Mouse (Mus musculus): ENCODE data around the gene Rsph6a. TPM values are rescaled to one million over a fixed set of nuclear protein-coding genes. Genes with fewer than 3 reads are reported as not detected.

Gene Rsph6a
- polyA plus RNA-seq, 1 experiment from 2014 or later, result 0.16 TPM

DNA sequence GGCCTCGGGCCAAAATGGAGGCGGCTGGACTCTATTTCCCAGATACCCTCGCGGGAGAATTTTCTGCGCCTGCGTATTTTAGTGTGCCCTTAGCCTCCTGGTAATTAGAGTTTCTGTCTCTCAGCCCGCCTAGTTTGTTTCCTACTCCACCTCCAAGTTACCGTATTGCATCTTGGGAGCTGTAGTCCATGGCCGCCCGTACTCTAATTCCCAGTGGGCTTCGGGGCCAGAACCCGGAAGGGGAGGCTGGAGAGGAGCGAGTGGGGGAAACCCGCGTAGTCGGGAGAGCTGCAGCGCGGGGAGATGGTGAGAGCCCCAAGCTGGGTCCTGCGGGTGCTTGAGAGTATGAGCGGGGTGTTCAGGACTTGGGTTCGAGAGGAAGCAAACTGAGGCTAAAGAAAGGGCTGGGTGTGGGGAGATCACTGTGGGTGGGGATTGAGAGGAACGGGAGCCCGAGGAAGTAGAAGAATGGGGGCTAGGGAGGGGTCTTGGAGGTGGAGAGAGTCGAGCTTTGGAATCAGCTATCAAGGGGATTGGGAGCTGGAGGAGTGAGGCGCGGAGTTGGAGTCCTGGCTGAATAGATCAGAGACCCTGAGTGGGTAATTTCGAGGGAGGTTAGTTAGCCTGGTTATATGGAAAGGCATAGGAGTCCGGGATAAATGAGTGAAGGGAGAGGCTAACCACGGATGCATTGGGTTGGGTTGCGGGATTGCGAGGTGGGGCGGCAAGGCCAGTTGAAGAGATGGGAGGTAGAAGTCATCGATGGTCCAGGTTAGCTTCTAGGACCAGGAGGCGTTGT, 65.3 kb downstream of the Rsph6a start, which contains the start of gene Fbxo46:
Gene Fbxo46 (plus strand): TSS at position 229 of the 799 bp plus-strand sequence.
- ATAC-seq (ENCODE audit: low FRiP score, low read depth), result peak; percentile 91
- peak within 1 kb of the TSS; percentile 69 for H3K4me3 ChIP-seq
- WGBS, result 3% methylated on average over 34 of the region's 34 CpGs
- peak within 1 kb of the TSS; percentile 75 for H3K27ac ChIP-seq (replicated peaks)
- H3K9me3 ChIP-seq, result no peaks in the 10 kb centered on the region
- H3K36me3 ChIP-seq, result no peaks in the 10 kb centered on the region
- peak within 1 kb of the TSS; percentile 69 for H3K4me2 ChIP-seq
- no peaks in the 10 kb centered on the region for H3K27me3 ChIP-seq
- H3K4me1 ChIP-seq (replicated peaks), result peaks cover 28% of the 10 kb centered on the region
- peak within 1 kb of the TSS; percentile 81 for H3K9ac ChIP-seq

DNA sequence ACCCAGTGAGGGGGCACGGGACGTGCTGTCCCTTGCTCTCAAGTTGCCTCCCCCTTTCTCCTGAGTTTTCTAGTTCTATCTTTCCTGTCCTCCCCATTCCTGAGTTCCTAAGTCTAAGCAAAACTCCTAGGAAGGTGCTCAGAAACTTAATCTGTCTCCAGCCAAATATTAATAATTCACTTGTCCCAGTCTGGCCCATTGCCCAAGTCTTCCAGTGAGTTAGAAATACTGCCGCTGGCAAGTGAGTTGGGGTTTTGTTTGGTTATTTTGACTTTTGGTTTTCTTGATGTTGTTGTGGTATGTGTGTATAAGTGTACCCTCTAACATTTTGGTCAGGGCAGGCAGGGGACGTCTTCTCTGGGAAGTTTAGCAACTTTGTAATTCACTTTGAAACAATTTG, 67.2 kb downstream of the Rsph6a start:
- H3K27me3 ChIP-seq, result no peaks in the 10 kb centered on the region
- H3K36me3 ChIP-seq, result no peaks in the 10 kb centered on the region
- no peak for ATAC-seq (ENCODE audit: low FRiP score, low read depth)
- H3K4me3 ChIP-seq, result no peak overlapping the region
- no peak overlapping the region for H3K9ac ChIP-seq
- H3K4me1 ChIP-seq (replicated peaks), result peaks cover 28% of the 10 kb centered on the region
- H3K4me2 ChIP-seq, result no peak overlapping the region
- 96% methylated on average over 4 of the region's 4 CpGs for WGBS
- H3K27ac ChIP-seq (replicated peaks), result no peak overlapping the region
- no peaks in the 10 kb centered on the region for H3K9me3 ChIP-seq

Small RNAs within 50 kb of the gene (microRNA-seq; reads per million reads assigned to microRNA genes)
- gene Mir3100, result not detected

Other genes starting within 250 kb of the Rsph6a start
- 0.06 TPM in 1 of 2 replicates, not detected in the other for gene Psg17, start 233.1 kb upstream of the Rsph6a start, polyA plus RNA-seq (2015; fragmentation: Nextera tagmentation; extraction: Ambion mirVana)
- gene Mill2, start 214.7 kb upstream of the Rsph6a start, polyA plus RNA-seq (2015; fragmentation: Nextera tagmentation; extraction: Ambion mirVana), result 0.44 and 1.3 TPM in 2 replicates
- 22.9 and 25.9 TPM in 2 replicates for gene Pglyrp1, start 183.4 kb upstream of the Rsph6a start, polyA plus RNA-seq (2015; fragmentation: Nextera tagmentation; extraction: Ambion mirVana)
- 29.7 and 30.6 TPM in 2 replicates for gene Ccdc61, start 144.3 kb upstream of the Rsph6a start, polyA plus RNA-seq (2015; fragmentation: Nextera tagmentation; extraction: Ambion mirVana)
- 12.5 and 13.0 TPM in 2 replicates for gene Nova2, start 128.8 kb upstream of the Rsph6a start, polyA plus RNA-seq (2015; fragmentation: Nextera tagmentation; extraction: Ambion mirVana)
- gene Nanos2, start 67.3 kb upstream of the Rsph6a start, polyA plus RNA-seq (2015; fragmentation: Nextera tagmentation; extraction: Ambion mirVana), result 0.53 and 0.83 TPM in 2 replicates
- 6.9 and 7.2 TPM in 2 replicates for gene Mypop, start 63.4 kb upstream of the Rsph6a start, polyA plus RNA-seq (2015; fragmentation: Nextera tagmentation; extraction: Ambion mirVana)
- 31.6 and 35.2 TPM in 2 replicates for gene Irf2bp1, start 50.6 kb upstream of the Rsph6a start, polyA plus RNA-seq (2015; fragmentation: Nextera tagmentation; extraction: Ambion mirVana)
- gene Foxa3, start 31.2 kb upstream of the Rsph6a start, polyA plus RNA-seq (2015; fragmentation: Nextera tagmentation; extraction: Ambion mirVana), result 0.08 TPM in 1 of 2 replicates, not detected in the other
- gene Sympk, start 30.3 kb upstream of the Rsph6a start, polyA plus RNA-seq (2015; fragmentation: Nextera tagmentation; extraction: Ambion mirVana), result 27.5 and 30.1 TPM in 2 replicates
- 36.2 and 42.5 TPM in 2 replicates for gene Dmwd, start 21.5 kb downstream of the Rsph6a start, polyA plus RNA-seq (2015; fragmentation: Nextera tagmentation; extraction: Ambion mirVana)
- gene Dmpk, start 29.2 kb downstream of the Rsph6a start, polyA plus RNA-seq (2015; fragmentation: Nextera tagmentation; extraction: Ambion mirVana), result 10.5 and 10.9 TPM in 2 replicates
- 2.5 and 2.6 TPM in 2 replicates for gene Six5, start 39.9 kb downstream of the Rsph6a start, polyA plus RNA-seq (2015; fragmentation: Nextera tagmentation; extraction: Ambion mirVana)
- 6.9 and 8.1 TPM in 2 replicates for gene Gm4969, start 63.7 kb downstream of the Rsph6a start, polyA plus RNA-seq (2015; fragmentation: Nextera tagmentation; extraction: Ambion mirVana)
- gene Fbxo46, start 65.2 kb downstream of the Rsph6a start, polyA plus RNA-seq (2015; fragmentation: Nextera tagmentation; extraction: Ambion mirVana), result 16.2 and 16.6 TPM in 2 replicates
- gene Qpctl, start 94.6 kb downstream of the Rsph6a start, polyA plus RNA-seq (2015; fragmentation: Nextera tagmentation; extraction: Ambion mirVana), result 21.7 and 24.2 TPM in 2 replicates
- gene Snrpd2, start 95.0 kb downstream of the Rsph6a start, polyA plus RNA-seq (2015; fragmentation: Nextera tagmentation; extraction: Ambion mirVana), result 116 and 118 TPM in 2 replicates
- gene Gipr, start 111.4 kb downstream of the Rsph6a start, polyA plus RNA-seq (2015; fragmentation: Nextera tagmentation; extraction: Ambion mirVana), result 2.1 TPM in 2 replicates
- gene Eml2, start 121.7 kb downstream of the Rsph6a start, polyA plus RNA-seq (2015; fragmentation: Nextera tagmentation; extraction: Ambion mirVana), result 8.2 and 8.8 TPM in 2 replicates
- gene Gpr4, start 157.8 kb downstream of the Rsph6a start, polyA plus RNA-seq (2015; fragmentation: Nextera tagmentation; extraction: Ambion mirVana), result 2.7 and 3.8 TPM in 2 replicates
- gene Opa3, start 173.6 kb downstream of the Rsph6a start, polyA plus RNA-seq (2015; fragmentation: Nextera tagmentation; extraction: Ambion mirVana), result 38.5 and 41.8 TPM in 2 replicates
- gene Vasp, start 217.1 kb downstream of the Rsph6a start, polyA plus RNA-seq (2015; fragmentation: Nextera tagmentation; extraction: Ambion mirVana), result 41.5 and 42.1 TPM in 2 replicates
- 0.96 and 1.2 TPM in 2 replicates for gene Ppm1n, start 225.4 kb downstream of the Rsph6a start, polyA plus RNA-seq (2015; fragmentation: Nextera tagmentation; extraction: Ambion mirVana)
- 112 and 130 TPM in 2 replicates for gene Rtn2, start 227.9 kb downstream of the Rsph6a start, polyA plus RNA-seq (2015; fragmentation: Nextera tagmentation; extraction: Ambion mirVana)

Data from hindbrain, embryonic 15.5 days (tissue).